Mouse (Mus musculus) forebrain, embryonic 13.5 days (tissue): ENCODE results near the gene Chst3. TPM values are rescaled to one million over a fixed set of nuclear protein-coding genes. Genes with fewer than 3 reads are reported as not detected.
A peak's percentile ranks its signal among the peaks of the same experiment; 100 is the strongest.
"Not testable (repeated sequence)": the region's sequence is repeated elsewhere in the genome, so short reads cannot be mapped to it uniquely, and the experiment has no call there.

Experiments used
- ATAC-seq: fragments of 200-750 bp; cut with Nextera tagmentation; 2 replicates; pipeline ENCODE4 v1.8.0; 2017
- H3K27ac ChIP-seq: fragments of 300-500 bp; sonication (generic); 2 replicates; pipeline ENCODE4 v1.5.1; 2015; ENCODE audit warnings: inconsistent platforms, mild to moderate bottlenecking, moderate library complexity
- H3K27me3 ChIP-seq: fragments of 300-500 bp; sonication (generic); 2 replicates; pipeline ENCODE4 v1.6.1; 2015; ENCODE audit warnings: mild to moderate bottlenecking, inconsistent platforms
- H3K36me3 ChIP-seq: fragments of 300-500 bp; sonication (generic); 2 replicates; pipeline ENCODE4 v1.6.1; 2015; ENCODE audit warnings: mild to moderate bottlenecking, inconsistent platforms; ENCODE audit not compliant: poor library complexity, severe bottlenecking
- H3K4me1 ChIP-seq: fragments of 300-500 bp; sonication (generic); 2 replicates; pipeline ENCODE4 v1.6.1; 2015; ENCODE audit warnings: inconsistent platforms
- H3K4me2 ChIP-seq: fragments of 300-500 bp; sonication (generic); 2 replicates; pipeline ENCODE4 v1.6.1; 2015; ENCODE audit warnings: inconsistent platforms, mild to moderate bottlenecking, moderate library complexity
- H3K4me3 ChIP-seq: fragments of 300-500 bp; sonication (generic); 2 replicates; pipeline ENCODE4 v1.5.1; 2015; ENCODE audit warnings: mild to moderate bottlenecking, inconsistent platforms
- H3K9ac ChIP-seq: fragments of 300-500 bp; sonication (generic); 2 replicates; pipeline ENCODE4 v1.6.1; 2015; ENCODE audit warnings: mild to moderate bottlenecking, inconsistent platforms
- H3K9me3 ChIP-seq: fragments of 300-500 bp; sonication (generic); replicated peaks from 2 replicates; pipeline ENCODE4 v1.6.1; 2016; ENCODE audit warnings: inconsistent platforms
- WGBS: fragments of 180-500 bp; shearing (Covaris S2); methylation state at CpG from one replicate; pipeline ENCODE4 v1.1.7; 2015; 5-methylcytosine and 5-hydroxymethylcytosine counted together
- polyA plus RNA-seq: library from polyadenylated mRNA; unstranded; fragments of >200 nt; fragmentation: Nextera tagmentation; extraction: Ambion mirVana; gene quantifications from 2 replicates; pipeline ENCODE4 v1.2.1, GENCODE M21; 2015

Gene Chst3
- polyA plus RNA-seq, 1 experiment from 2014 or later: 2.1 TPM

DNA sequence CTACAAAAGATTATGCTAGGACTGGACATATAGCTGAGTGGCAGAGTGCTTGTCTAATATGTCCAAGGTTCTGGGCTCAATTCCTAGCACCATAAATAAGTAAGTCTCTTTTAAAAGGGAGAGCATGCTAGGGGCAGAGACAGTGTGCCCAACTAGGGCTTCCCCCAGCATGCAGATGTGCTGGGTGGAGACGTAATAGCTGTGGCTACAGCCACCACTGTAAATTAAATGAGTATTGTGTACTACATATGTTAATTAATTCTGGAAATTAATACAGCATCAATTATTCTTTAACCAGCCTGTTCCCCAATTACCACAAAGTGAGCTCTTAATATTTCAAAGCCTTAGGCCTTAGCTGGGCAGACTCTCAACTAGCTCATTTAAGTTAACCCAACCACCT lies 54.2 kb downstream of the Chst3 start:
- H3K27ac ChIP-seq: no peak overlapping the region
- H3K4me1 ChIP-seq: no peaks in the 10 kb centered on the region
- H3K9ac ChIP-seq: no peak overlapping the region
- H3K27me3 ChIP-seq: no peaks in the 10 kb centered on the region
- no peaks in the 10 kb centered on the region for H3K9me3 ChIP-seq
- no peak overlapping the region for H3K4me3 ChIP-seq
- 78% methylated on average over 1 of the region's 1 CpGs for WGBS
- no peak overlapping the region for H3K4me2 ChIP-seq
- no peaks in the 10 kb centered on the region for H3K36me3 ChIP-seq
- ATAC-seq: no peak

DNA sequence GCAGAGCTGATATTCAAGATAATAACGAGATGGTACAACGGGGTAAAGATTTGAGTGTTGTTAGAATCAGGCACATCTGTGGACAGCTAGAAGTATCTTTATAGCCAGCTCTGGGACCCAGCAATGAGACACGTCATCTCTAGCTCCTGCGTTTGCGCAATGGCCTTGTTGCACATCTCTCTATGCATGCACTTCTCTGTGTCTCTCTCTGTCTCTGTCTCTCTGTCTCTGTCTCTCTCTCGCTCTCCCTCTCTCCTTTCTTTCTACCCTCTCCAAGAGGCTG lies 56.1 kb downstream of the Chst3 start:
- Histone ChIP-seq H3K9me3 (no peaks in the 10 kb centered on the region), H3K4me3 (no peak overlapping the region), H3K4me2 (no peak overlapping the region), H3K36me3 (no peaks in the 10 kb centered on the region), H3K27me3 (no peaks in the 10 kb centered on the region), H3K27ac (no peak overlapping the region), H3K9ac (no peak overlapping the region), H3K4me1 (no peaks in the 10 kb centered on the region)
- WGBS: 95% methylated on average over 6 of the region's 6 CpGs
- no peak for ATAC-seq

DNA sequence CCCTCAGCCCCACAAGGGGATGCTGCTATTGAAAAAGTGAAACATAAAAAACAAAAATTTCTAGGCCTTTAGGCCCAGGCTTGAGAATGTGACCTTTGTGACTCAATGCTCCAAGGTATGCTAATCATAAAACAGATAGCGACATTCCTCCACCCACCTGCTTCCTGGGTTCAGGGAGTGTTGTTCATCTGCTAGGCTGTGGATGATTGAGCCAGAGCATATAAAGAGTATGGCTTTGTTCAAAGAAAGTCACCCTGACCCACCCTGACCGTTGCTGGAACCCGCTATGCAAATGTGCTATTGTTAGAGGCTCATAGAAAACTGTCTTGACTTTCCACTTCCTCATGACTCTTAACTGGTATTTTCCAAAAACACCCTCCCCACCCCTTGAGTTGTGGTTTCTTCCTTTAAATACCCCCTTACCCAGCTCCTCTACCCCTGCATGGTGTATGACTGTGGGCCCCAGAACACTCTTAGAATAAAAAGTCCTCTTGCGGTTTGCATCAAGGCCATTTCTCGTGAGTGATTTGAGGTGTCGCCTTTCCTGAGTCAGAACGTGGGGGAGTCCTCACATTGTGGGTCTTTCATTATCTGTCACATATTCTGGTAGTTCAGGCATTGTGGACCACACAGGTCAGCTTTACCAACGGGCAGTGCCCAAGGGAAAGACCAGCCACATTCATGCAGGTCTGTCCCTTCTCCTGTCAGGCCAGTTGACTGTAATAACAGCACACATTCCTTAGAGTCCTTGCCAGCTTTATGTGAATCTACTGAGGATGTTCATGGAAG lies 56.7 kb downstream of the Chst3 start:
- H3K4me2 ChIP-seq, ATAC-seq, H3K9ac ChIP-seq, H3K27me3 ChIP-seq, H3K4me3 ChIP-seq, H3K27ac ChIP-seq, H3K9me3 ChIP-seq, H3K4me1 ChIP-seq, H3K36me3 ChIP-seq: not testable (repeated sequence)
- 88% methylated on average over 8 of the region's 8 CpGs for WGBS

DNA sequence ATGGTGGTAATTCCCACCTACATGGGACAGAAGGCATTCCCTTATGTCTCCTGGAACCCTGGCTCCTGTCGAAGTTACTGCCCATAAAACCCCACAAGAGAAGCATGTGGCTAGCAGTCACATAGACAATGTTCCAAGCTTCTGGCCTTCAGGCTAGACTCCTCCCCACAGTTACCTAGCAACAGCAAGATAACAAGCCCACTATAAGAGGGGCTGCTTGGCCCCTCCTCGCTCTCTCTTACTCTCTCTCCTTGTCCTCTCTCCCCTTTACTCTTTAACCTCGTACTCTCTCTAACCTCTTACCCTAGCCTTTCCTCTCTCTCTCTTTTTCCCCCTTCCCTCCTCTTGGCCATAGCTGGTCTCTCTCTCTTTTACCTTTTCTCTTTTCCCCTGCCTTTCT lies 57.7 kb downstream of the Chst3 start:
- H3K9me3 ChIP-seq, H3K4me1 ChIP-seq, H3K4me3 ChIP-seq, H3K9ac ChIP-seq, ATAC-seq, H3K4me2 ChIP-seq, H3K27ac ChIP-seq, H3K36me3 ChIP-seq, H3K27me3 ChIP-seq: not testable (repeated sequence)
- WGBS: 77% methylated on average over 3 of the region's 3 CpGs

DNA sequence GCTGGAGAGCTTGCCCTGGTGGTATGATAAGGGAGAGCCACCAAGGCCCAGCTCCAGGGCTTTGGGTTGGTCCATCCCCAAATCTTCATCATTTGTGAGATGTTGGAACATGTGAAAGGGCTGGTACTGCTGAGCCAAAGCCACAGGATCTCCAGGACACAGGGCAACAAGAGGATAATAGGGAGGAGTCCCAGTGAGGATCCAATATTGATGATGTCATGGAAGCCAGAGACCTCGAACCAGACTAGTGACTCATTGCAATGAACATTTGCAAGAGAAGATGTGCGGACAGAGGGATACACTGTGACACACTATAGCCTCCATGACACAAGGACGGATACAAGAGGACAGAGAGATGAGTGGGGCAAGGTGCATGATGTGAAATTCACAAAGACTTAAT lies 60.9 kb downstream of the Chst3 start:
- H3K4me2 ChIP-seq: no peak overlapping the region
- no peak overlapping the region for H3K27ac ChIP-seq
- 93% methylated on average over 3 of the region's 3 CpGs for WGBS
- no peaks in the 10 kb centered on the region for H3K36me3 ChIP-seq
- ATAC-seq: no peak
- H3K4me3 ChIP-seq: no peak overlapping the region
- H3K4me1 ChIP-seq: no peaks in the 10 kb centered on the region
- H3K27me3 ChIP-seq: no peaks in the 10 kb centered on the region
- H3K9ac ChIP-seq: no peak overlapping the region
- H3K9me3 ChIP-seq: no peaks in the 10 kb centered on the region

DNA sequence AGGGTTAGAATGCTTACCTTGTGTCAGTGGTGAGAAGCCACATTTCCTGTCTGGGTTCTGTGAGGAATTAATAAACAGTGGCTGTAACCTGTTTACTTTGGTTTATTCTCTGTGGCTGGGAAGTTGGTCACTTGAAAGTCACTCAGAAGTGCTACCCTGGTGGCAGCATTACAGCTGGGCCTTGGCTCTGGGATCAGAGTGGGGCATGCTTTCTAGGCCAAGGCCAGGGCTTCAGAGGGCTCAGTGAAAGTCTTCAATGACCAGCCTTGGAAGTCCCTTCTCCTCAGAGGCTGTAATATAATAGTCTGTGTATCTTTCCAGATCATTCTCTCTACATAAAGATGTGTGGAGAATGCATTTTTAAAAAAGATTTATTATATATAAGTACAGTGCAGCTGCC lies 63.0 kb downstream of the Chst3 start:
- H3K27ac ChIP-seq: no peak overlapping the region
- H3K4me1 ChIP-seq: no peaks in the 10 kb centered on the region
- no peak overlapping the region for H3K9ac ChIP-seq
- ATAC-seq: no peak
- no peaks in the 10 kb centered on the region for H3K27me3 ChIP-seq
- no peaks in the 10 kb centered on the region for H3K36me3 ChIP-seq
- no peak overlapping the region for H3K4me3 ChIP-seq
- H3K9me3 ChIP-seq: no peaks in the 10 kb centered on the region
- no peak overlapping the region for H3K4me2 ChIP-seq

DNA sequence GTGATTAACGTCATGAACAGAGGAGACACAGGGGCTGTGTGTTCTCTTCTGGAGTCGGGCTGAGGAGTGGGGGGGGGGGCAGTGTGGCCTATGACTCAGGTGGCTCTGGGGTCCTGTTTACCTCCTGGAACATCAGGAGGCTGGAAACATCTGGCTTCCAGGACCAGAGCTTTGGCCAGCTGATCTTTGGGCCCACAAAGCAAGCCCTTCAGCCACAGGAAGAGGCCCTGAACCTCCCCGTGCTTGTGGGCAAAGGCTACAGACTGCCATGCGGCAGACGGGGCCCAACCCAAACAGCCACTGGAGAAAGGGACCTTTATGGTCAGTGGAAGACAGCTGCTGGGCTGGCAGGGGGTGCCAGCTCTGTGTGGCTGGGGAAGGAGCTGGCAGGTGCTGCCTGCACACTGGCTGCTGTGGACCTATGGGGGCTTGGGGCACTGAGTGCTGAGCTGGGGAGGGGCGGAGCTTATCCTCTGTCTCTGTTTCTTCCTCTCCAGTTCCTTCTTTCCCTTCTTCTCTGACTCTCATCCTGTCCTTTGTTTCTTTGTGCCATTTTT lies 67.9 kb downstream of the Chst3 start:
- Histone ChIP-seq H3K4me2 (no peak overlapping the region), H3K9me3 (no peaks in the 10 kb centered on the region), H3K9ac (no peak overlapping the region), H3K36me3 (no peaks in the 10 kb centered on the region), H3K27ac (peak overlapping the region; percentile 10; the same call in 1 of the 2 replicates), H3K4me1 (no peaks in the 10 kb centered on the region), H3K4me3 (no peak overlapping the region), H3K27me3 (no peaks in the 10 kb centered on the region)
- no peak for ATAC-seq
- 62% methylated on average over 6 of the region's 6 CpGs for WGBS

DNA sequence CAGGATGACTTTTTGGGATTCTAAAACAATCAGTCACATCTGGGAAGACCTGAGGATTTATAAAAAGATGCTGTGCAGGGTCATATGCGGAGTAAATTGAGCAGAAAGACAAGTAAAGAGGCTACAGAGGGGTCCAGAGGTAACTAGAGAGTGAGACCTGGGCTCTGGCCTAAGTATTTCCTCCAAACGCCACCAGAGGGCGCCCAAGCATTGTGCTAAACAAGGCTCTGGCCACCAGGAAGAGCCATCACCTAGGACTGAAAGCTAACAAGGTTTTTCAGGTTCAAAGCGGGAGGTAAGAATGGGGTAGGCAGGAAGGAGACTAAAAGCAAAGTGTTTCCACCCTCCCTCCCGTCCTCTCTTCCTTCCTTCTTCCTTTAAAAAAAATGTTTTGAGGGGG lies 71.0 kb downstream of the Chst3 start:
- Histone ChIP-seq H3K27me3 (no peaks in the 10 kb centered on the region), H3K36me3 (no peaks in the 10 kb centered on the region), H3K4me3 (no peak overlapping the region), H3K9me3 (no peaks in the 10 kb centered on the region), H3K4me1 (no peaks in the 10 kb centered on the region), H3K4me2 (no peak overlapping the region), H3K27ac (no peak overlapping the region), H3K9ac (no peak overlapping the region)
- 0% methylated on average over 5 of the region's 5 CpGs for WGBS
- peak; percentile 67 for ATAC-seq

DNA sequence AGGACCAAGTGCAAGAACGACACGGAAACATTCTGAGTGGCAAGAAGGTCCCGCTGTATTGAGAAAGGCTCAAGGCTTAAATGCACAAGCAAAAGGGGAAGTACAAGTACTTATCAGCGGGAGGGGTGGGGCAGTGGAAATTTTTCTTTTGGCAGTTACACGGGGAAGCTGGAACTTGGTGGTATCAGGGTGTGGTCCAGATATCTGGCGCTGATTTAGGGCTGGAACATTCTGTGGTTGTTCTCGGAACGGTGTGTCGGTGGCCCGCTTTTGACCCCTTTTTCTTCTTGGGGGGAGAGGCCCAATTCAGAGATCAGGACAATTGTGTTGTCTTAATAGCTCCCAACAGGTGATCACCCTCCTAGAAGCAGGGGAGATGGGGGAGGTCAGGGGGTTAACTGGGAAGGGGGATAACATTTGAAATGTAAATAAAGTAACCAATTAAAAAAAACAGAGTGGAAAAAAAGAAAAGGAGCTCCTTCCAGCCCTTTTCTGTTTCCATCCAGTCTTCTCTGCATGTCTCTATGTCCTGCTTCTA lies 71.5 kb downstream of the Chst3 start:
- not testable (repeated sequence) for H3K4me1 ChIP-seq, H3K27ac ChIP-seq, H3K9ac ChIP-seq, ATAC-seq, H3K9me3 ChIP-seq, H3K27me3 ChIP-seq, H3K36me3 ChIP-seq, H3K4me3 ChIP-seq, H3K4me2 ChIP-seq
- 58% methylated on average over 10 of the region's 10 CpGs for WGBS

DNA sequence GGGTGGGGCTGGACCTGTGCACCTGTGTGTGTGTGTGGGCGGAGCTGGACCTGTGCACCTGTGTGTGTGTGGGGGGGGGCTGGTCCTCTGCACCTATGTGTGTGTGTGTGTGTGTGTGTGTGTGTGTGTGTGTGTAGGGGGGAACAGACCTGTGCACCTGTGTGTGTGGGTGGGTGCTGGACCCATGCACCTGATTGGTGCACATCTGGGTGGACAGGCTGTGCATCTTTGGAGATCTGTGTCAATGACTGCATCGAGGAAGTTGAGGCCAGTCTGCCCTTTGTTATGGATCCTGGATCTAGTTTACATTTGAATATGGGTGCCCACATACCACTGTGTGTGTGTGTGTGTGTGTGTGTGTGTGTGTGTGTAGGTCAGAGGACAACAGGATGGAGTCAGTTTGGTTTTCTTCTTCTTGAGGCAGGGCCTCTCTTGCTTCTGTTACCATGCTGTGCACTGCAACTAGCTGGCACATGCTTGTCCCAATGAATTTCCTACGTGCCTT lies 77.4 kb downstream of the Chst3 start:
- Histone ChIP-seq H3K4me1 (no peaks in the 10 kb centered on the region), H3K9me3 (no peaks in the 10 kb centered on the region), H3K4me3 (no peak overlapping the region), H3K27ac (no peak overlapping the region), H3K36me3 (no peaks in the 10 kb centered on the region), H3K27me3 (no peaks in the 10 kb centered on the region), H3K4me2 (no peak overlapping the region), H3K9ac (no peak overlapping the region)
- no peak for ATAC-seq
- 86% methylated on average over 3 of the region's 3 CpGs for WGBS

DNA sequence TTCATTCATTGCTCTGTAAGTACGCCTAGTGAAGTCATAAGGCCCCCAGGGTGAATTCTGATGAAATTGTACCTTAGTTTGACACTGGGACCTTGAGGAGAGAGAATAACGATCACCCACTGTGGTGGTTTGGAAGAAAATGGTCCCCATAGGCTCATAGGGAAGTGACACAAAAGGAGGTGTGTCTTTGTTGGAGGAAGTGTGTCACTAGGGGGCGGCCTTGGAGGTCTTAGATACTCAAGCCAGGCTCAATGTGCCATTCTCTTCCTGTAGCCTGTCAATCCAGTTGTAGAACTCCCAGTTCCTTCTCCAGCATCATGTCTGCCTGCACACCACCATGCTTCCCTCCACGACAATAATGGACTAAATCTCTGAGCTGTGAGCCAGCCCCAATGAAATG lies 78.3 kb downstream of the Chst3 start:
- Histone ChIP-seq H3K27ac (no peak overlapping the region), H3K27me3 (no peaks in the 10 kb centered on the region), H3K4me3 (no peak overlapping the region), H3K9me3 (no peaks in the 10 kb centered on the region), H3K4me2 (no peak overlapping the region), H3K9ac (no peak overlapping the region), H3K4me1 (no peaks in the 10 kb centered on the region), H3K36me3 (no peaks in the 10 kb centered on the region)
- 86% methylated on average over 4 of the region's 4 CpGs for WGBS
- ATAC-seq: no peak

DNA sequence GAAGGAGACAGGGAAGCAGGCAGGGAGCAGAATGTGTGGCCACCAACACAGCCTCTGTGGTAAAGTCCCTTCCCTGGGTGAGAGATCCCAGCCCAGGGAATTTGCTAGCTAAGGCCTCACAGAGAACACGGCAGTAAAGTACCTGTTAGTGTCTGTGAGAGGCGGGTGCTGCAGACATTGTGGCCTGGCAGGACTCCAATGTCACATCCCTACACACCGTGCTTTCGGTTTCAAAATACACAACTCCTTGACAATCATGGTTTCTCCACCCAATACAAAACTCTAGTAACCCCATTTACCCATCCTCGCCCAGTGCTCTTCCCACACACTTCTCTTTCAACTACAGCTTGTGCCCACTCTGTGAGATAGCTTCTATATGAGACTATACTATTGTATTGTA lies 80.4 kb downstream of the Chst3 start:
- no peak overlapping the region for H3K9ac ChIP-seq
- H3K9me3 ChIP-seq: no peaks in the 10 kb centered on the region
- H3K4me3 ChIP-seq: no peak overlapping the region
- ATAC-seq: no peak
- H3K4me2 ChIP-seq: no peak overlapping the region
- no peak overlapping the region for H3K27ac ChIP-seq
- no peaks in the 10 kb centered on the region for H3K36me3 ChIP-seq
- H3K4me1 ChIP-seq: no peaks in the 10 kb centered on the region
- 91% methylated on average over 5 of the region's 5 CpGs for WGBS
- no peaks in the 10 kb centered on the region for H3K27me3 ChIP-seq

DNA sequence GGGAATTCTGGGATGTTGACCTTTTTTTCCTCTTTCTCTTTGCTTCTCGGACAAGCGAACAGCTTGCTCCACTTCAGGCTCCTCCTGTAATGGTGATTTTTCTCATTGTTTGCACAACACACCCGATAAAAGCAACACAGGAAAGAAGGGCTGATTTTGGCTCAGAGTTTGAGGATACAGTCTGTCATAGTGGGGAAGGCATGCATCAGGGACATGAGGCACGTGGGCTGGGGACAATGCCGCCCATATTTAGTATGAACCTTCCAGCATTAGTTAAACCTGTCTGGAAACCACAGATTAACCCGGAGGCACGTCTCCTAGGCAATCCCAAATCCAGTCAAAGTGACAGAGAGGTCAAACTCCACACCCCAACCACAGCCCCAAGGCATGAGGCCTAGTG lies 82.1 kb downstream of the Chst3 start:
- no peaks in the 10 kb centered on the region for H3K27me3 ChIP-seq
- H3K36me3 ChIP-seq: no peaks in the 10 kb centered on the region
- WGBS: 76% methylated on average over 7 of the region's 7 CpGs
- no peak overlapping the region for H3K9ac ChIP-seq
- no peaks in the 10 kb centered on the region for H3K9me3 ChIP-seq
- no peaks in the 10 kb centered on the region for H3K4me1 ChIP-seq
- ATAC-seq: no peak
- no peak overlapping the region for H3K4me3 ChIP-seq
- H3K27ac ChIP-seq: no peak overlapping the region
- H3K4me2 ChIP-seq: no peak overlapping the region
